Mouse (Mus musculus): ENCODE measurements around the gene Pir.

Gene Pir

GRCm38 (mm10) chrX:164306250-164306649 lies 37.1 kb downstream of the Pir start:
- no peaks in the 10 kb centered on the region for H3K36me3 ChIP-seq (ENCODE audit: control insufficient read depth, insufficient read depth, low read length, poor library complexity, severe bottlenecking)
- no peak for DNase-seq (ENCODE audit: low read depth, low spot score)
- no peaks in the 10 kb centered on the region for H3K27me3 ChIP-seq (ENCODE audit: control insufficient read depth, insufficient read depth, low read length, poor library complexity, severe bottlenecking)

DNA sequence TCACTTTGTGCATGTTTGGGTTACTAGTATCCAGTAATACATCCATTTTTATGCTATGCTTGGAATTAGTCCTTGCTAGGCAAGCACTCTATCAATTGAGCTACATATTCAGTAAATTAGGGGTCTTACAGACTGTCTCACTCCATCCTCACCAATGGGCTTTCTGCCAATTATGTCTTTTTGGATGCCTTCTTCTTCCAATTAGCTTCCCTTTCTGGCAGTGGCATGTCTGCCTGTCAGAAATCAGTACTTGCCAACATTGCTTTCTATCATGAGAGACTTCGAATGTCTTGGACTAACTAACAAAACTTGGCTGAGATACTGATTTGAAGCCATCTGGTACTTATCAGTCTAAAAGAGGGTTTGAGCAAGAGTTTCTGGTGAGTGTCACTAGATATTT lies 44.7 kb downstream of the Pir start:
- Histone ChIP-seq H3K36me3 (ENCODE audit: control insufficient read depth, insufficient read depth, low read length, poor library complexity, severe bottlenecking) (no peaks in the 10 kb centered on the region), H3K27me3 (ENCODE audit: control insufficient read depth, insufficient read depth, low read length, poor library complexity, severe bottlenecking) (no peaks in the 10 kb centered on the region)
- no peak for DNase-seq (ENCODE audit: low read depth, low spot score)

DNA sequence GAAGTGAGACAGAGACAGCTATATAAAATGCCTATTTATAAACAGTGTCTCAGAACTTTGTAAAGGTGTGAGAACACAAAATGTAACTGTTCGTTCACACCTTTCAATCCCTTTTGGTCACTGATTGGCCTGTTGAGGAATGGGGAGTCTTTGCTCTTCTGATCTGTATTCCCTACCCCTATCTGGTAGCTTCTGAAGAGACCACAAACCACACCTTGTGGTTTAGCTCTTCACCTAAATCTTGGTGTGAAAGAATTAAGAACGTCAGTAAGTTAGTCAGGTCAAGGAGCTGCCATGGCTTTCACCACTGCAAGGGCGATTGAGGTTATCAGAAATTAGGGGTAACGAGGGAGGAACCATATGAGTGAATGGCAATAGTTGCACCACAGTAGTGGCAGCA lies 49.4 kb downstream of the Pir start:
- Histone ChIP-seq H3K36me3 (ENCODE audit: control insufficient read depth, insufficient read depth, low read length, poor library complexity, severe bottlenecking) (no peaks in the 10 kb centered on the region), H3K27me3 (ENCODE audit: control insufficient read depth, insufficient read depth, low read length, poor library complexity, severe bottlenecking) (no peaks in the 10 kb centered on the region)
- DNase-seq (ENCODE audit: low read depth, low spot score) = no peak

DNA sequence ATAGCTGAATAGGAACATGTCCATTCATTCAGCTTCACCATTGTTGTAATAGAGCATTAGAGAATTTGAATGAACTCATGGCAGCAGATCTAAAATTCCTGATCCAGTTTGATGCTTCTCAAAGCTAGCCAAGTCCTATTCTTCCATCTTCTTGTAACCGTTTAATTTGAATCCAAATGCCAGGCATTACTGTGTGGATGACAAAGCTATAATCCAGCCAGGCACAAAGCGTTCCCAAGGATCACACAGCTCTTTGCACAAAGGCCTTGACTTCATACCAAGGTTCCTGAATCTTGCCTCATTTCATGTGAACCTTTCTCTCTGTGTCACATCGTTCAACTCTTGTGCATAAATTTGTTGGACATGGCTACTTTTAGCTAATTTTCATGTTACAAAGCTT lies 50.9 kb downstream of the Pir start:
- no peaks in the 10 kb centered on the region for H3K36me3 ChIP-seq (ENCODE audit: control insufficient read depth, insufficient read depth, low read length, poor library complexity, severe bottlenecking)
- H3K27me3 ChIP-seq (ENCODE audit: control insufficient read depth, insufficient read depth, low read length, poor library complexity, severe bottlenecking) = no peaks in the 10 kb centered on the region
- no peak for DNase-seq (ENCODE audit: low read depth, low spot score)

DNA sequence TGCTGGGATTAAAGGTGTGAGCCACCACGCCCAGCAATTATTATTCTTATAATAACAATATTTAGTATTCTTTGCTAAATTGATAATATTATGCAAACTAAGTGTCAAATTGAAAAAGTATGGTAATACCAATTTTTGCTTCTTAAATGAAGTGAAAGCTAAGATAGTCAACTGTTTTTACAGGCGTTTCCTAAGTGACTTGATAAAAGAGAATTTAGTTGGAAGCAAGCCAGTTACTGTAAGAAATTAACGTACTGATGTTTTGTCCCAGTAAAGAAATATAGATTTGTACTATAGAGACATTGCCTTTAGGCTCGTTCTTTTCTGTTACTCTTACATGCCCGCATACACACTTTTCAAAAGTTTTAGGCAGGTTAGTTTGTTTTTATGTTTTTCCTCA lies 53.3 kb downstream of the Pir start:
- no peaks in the 10 kb centered on the region for H3K36me3 ChIP-seq (ENCODE audit: control insufficient read depth, insufficient read depth, low read length, poor library complexity, severe bottlenecking)
- no peak for DNase-seq (ENCODE audit: low read depth, low spot score)
- H3K27me3 ChIP-seq (ENCODE audit: control insufficient read depth, insufficient read depth, low read length, poor library complexity, severe bottlenecking) = no peaks in the 10 kb centered on the region

- Histone ChIP-seq H3K27me3 (ENCODE audit: control insufficient read depth, insufficient read depth, low read length, poor library complexity, severe bottlenecking) (no peaks in the 10 kb centered on the region), H3K36me3 (ENCODE audit: control insufficient read depth, insufficient read depth, low read length, poor library complexity, severe bottlenecking) (no peaks in the 10 kb centered on the region)
- DNase-seq (ENCODE audit: low read depth, low spot score) = no peak
Observed at GRCm38 (mm10) chrX:164323391-164323913, 54.3 kb downstream of the Pir start.

DNA sequence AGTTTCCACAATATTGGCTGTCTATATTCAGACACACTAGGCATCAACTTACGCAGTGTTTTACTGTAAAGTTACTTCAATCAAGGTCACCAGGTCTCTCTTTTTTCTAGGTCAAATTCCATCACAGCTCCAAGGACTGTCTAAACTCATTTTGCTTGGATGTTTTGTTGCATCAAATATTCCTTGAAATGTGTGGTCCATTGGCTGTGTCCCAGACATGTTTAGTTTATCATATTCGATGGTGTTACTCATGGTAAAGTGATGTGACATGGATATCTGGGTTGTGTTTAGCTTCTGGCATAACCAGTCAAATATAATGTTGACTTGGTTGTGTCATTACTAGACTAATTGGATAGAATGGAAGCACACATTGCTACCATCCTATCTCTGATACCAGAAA lies 61.2 kb downstream of the Pir start:
- Histone ChIP-seq H3K27me3 (ENCODE audit: control insufficient read depth, insufficient read depth, low read length, poor library complexity, severe bottlenecking) (no peaks in the 10 kb centered on the region), H3K36me3 (ENCODE audit: control insufficient read depth, insufficient read depth, low read length, poor library complexity, severe bottlenecking) (no peaks in the 10 kb centered on the region)
- no peak for DNase-seq (ENCODE audit: low read depth, low spot score)

- H3K36me3 ChIP-seq (ENCODE audit: control insufficient read depth, insufficient read depth, low read length, poor library complexity, severe bottlenecking) = no peaks in the 10 kb centered on the region
- DNase-seq (ENCODE audit: low read depth, low spot score) = no peak
Observed at GRCm38 (mm10) chrX:164330766-164331165, 61.6 kb downstream of the Pir start.

GRCm38 (mm10) chrX:164338591-164338990 lies 69.4 kb downstream of the Pir start:
- no peak for DNase-seq (ENCODE audit: low read depth, low spot score)
- no peaks in the 10 kb centered on the region for H3K36me3 ChIP-seq (ENCODE audit: control insufficient read depth, insufficient read depth, low read length, poor library complexity, severe bottlenecking)
- no peaks in the 10 kb centered on the region for H3K27me3 ChIP-seq (ENCODE audit: control insufficient read depth, insufficient read depth, low read length, poor library complexity, severe bottlenecking)

More at GRCm38 (mm10) chrX:164330766-164331165, 61.6 kb downstream of the Pir start:
- no peaks in the 10 kb centered on the region for H3K27me3 ChIP-seq (ENCODE audit: control insufficient read depth, insufficient read depth, low read length, poor library complexity, severe bottlenecking)

GRCm38 (mm10) chrX:164345359-164345938 lies 76.3 kb downstream of the Pir start:
- no peak for DNase-seq (ENCODE audit: low read depth, low spot score)
- Histone ChIP-seq H3K27me3 (ENCODE audit: control insufficient read depth, insufficient read depth, low read length, poor library complexity, severe bottlenecking) (no peaks in the 10 kb centered on the region), H3K36me3 (ENCODE audit: control insufficient read depth, insufficient read depth, low read length, poor library complexity, severe bottlenecking) (no peaks in the 10 kb centered on the region)

- Histone ChIP-seq H3K36me3 (ENCODE audit: control insufficient read depth, insufficient read depth, low read length, poor library complexity, severe bottlenecking) (no peaks in the 10 kb centered on the region), H3K27me3 (ENCODE audit: control insufficient read depth, insufficient read depth, low read length, poor library complexity, severe bottlenecking) (no peaks in the 10 kb centered on the region)
- no peak for DNase-seq (ENCODE audit: low read depth, low spot score)
Observed at GRCm38 (mm10) chrX:164348937-164349336, 79.8 kb downstream of the Pir start.

- no peaks in the 10 kb centered on the region for H3K36me3 ChIP-seq (ENCODE audit: control insufficient read depth, insufficient read depth, low read length, poor library complexity, severe bottlenecking)
- H3K27me3 ChIP-seq (ENCODE audit: control insufficient read depth, insufficient read depth, low read length, poor library complexity, severe bottlenecking) = no peaks in the 10 kb centered on the region
- no peak for DNase-seq (ENCODE audit: low read depth, low spot score)
Observed at GRCm38 (mm10) chrX:164365153-164365865, 96.1 kb downstream of the Pir start.

DNA sequence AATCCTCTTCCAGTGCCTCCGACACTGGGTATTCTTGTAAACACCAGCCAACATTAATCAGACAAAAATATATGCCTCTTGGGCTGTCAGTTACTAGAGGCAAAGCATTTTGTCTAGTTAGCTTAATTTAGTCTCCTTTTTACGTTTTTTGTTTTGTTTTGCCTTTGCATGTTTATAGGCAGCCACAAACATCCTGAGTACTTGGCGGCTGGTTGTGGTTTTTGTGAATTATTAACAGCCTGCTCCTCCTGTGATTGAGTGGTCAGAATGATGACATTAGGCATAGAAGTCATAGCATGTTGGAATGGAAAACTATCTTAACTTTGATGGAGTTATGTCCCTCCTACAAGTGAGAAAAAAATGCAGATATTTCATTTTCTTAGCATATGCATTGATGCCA lies 101.4 kb downstream of the Pir start:
- DNase-seq (ENCODE audit: low read depth, low spot score) = no peak

DNA sequence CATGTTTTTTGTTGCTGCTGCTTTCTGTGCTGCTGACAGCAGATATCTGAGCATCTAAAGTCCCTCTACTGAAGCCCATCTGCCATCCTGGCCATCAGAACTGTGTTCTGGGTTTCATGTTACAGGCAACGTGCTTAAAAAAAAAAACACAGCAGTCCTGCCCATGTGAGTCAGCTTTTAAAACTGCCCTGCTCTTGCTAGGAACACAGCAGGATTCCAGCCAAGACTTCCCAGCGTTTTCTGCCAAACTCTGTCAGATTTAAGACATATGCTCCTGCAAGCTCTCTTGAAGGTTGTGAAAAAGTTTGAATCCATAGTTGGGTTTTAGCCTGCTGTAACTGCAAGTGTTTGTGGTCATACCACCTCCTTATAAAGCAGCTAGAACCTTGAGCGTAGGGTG lies 103.9 kb downstream of the Pir start, which contains the start of gene Vegfd:
TSS of gene Vegfd (plus strand) at position 298 of the 400 bp plus-strand sequence.
- Histone ChIP-seq H3K27me3 (ENCODE audit: control insufficient read depth, insufficient read depth, low read length, poor library complexity, severe bottlenecking) (no peaks in the 10 kb centered on the region), H3K36me3 (ENCODE audit: control insufficient read depth, insufficient read depth, low read length, poor library complexity, severe bottlenecking) (no peaks in the 10 kb centered on the region)
- DNase-seq (ENCODE audit: low read depth, low spot score) = no peak

More for the DNA sequence above, 101.4 kb downstream of the Pir start:
- H3K27me3 ChIP-seq (ENCODE audit: control insufficient read depth, insufficient read depth, low read length, poor library complexity, severe bottlenecking) = no peaks in the 10 kb centered on the region
- no peaks in the 10 kb centered on the region for H3K36me3 ChIP-seq (ENCODE audit: control insufficient read depth, insufficient read depth, low read length, poor library complexity, severe bottlenecking)

DNA sequence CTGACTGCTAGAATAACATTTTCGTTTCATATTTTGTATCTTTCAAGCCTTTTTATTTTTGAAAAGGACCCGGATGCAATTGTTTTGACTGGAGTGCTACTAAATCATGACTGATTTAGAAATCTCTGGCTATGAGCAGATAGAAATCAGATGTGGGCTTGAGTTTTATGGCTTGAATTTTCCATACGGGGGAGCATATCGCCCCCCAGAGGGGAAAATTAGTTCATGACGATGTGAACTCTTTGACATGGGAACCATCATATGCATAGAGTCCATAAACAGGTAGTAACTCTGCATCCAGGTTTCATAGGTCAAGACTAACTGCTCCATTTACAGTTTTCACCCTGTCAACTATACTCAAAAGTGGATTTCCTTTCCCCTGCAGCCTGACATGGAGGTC lies 105.4 kb downstream of the Pir start:
- no peaks in the 10 kb centered on the region for H3K27me3 ChIP-seq (ENCODE audit: control insufficient read depth, insufficient read depth, low read length, poor library complexity, severe bottlenecking)
- DNase-seq (ENCODE audit: low read depth, low spot score) = peak; percentile 5

More for the DNA sequence above, 105.4 kb downstream of the Pir start:
- H3K36me3 ChIP-seq (ENCODE audit: control insufficient read depth, insufficient read depth, low read length, poor library complexity, severe bottlenecking) = no peaks in the 10 kb centered on the region

Measured in splenic B cell, adult 2 months (primary cell).